Comparison of ENCODE assay signal across 1 mouse cellular context in the genomic region with DNA sequence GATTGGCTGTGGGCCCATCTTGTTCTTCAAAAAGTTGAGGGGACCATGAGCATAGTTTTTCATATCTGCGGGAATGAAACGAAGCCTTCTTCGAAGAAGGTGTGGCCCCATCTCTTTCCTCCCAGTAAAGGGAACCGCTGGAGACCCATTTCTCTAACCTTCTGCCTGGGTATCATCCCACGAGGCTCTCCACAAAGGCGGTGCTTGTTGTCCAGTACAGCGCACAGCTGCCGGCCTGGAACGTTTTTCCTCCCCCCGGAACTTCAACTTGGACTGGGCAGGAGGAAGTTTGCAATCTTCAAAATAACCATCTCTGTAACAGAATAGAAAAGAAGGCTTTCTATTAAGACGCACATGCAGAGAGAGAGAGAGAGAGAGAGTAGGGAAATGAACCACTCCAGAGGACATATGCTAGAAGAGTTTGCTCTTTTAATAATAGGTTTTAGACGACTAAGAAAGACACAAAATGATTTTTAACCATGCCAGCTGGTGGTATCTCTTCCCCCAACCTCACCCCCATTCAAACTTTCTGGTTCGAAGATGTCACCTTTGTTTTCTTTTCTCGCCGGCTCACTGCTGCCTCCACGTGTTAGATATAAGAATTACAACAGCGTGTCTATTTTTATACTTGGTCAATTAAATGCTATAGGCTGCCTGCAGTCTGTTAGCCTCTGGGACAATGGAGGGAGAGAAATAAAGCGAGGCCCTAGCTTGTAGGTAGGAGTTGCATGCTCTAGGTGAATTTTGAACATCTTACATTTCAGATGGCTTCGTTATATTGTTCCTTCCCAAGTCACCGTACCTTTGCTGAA.
TF ChIP-seq lines count a peak whose summit lies in the region.

No protein-coding gene starts in this region.

TF ChIP-seq in CH12.LX, 34 proteins besides CTCF, POLR2A, EP300 and RAD21:
- TF ChIP-seq MAX (IDR thresholded peaks at IDR 0.05; ENCODE audit: low read length), result peak; percentile 91
- 0 out of 2 replicates have a peak, but pooled peaks have one; percentile 38 for TF ChIP-seq ELF1 (IDR thresholded peaks at IDR 0.05; ENCODE audit: low read depth, low read length)
- TF ChIP-seq GABPA (IDR thresholded peaks at IDR 0.05; ENCODE audit: insufficient replicate concordance, low read depth, low read length), result no peak
- TF ChIP-seq ZC3H11A (IDR thresholded peaks at IDR 0.05; ENCODE audit: low read depth, low read length), result peak; percentile 72
- no peak for TF ChIP-seq ZKSCAN1 (IDR thresholded peaks at IDR 0.05; ENCODE audit: borderline replicate concordance, low read depth, low read length)
- peak; percentile 36; the same call in 1 of the 2 replicates for TF ChIP-seq ZNF384 (IDR thresholded peaks at IDR 0.05; ENCODE audit: low read depth, low read length)
- 0 out of 2 replicates have a peak, but pooled peaks have one; percentile 20 for TF ChIP-seq MAFK (IDR thresholded peaks at IDR 0.05; ENCODE audit: insufficient replicate concordance, low read length)
- no peak for TF ChIP-seq CHD1 (IDR thresholded peaks at IDR 0.05; ENCODE audit: low read depth, low read length)
- peak; percentile 63 for TF ChIP-seq TCF12 (IDR thresholded peaks at IDR 0.05; ENCODE audit: low read depth, low read length)
- TF ChIP-seq ZMIZ1 (IDR thresholded peaks at IDR 0.05; ENCODE audit: low read depth, low read length), result no peak
- TF ChIP-seq POLR2AphosphoS2 (IDR thresholded peaks at IDR 0.05; ENCODE audit: low read depth, low read length), result no peak
- TF ChIP-seq MXI1 (IDR thresholded peaks at IDR 0.05; ENCODE audit: low read depth, low read length), result peak; percentile 55
- TF ChIP-seq NRF1 (IDR thresholded peaks at IDR 0.05; ENCODE audit: low read depth, low read length), result no peak
- TF ChIP-seq HCFC1 (IDR thresholded peaks at IDR 0.05; ENCODE audit: low read depth, low read length), result peak; percentile 26
- TF ChIP-seq TBP (conservative IDR thresholded peaks at IDR 0.05; ENCODE audit: low read depth, low read length), result 0 out of 2 replicates have a peak, but pooled peaks have one; percentile 17
- peak; percentile 73; the same call in 1 of the 2 replicates for TF ChIP-seq SIN3A (IDR thresholded peaks at IDR 0.05; ENCODE audit: low read length)
- no peak; the same call in 1 of the 2 replicates for TF ChIP-seq USF1 (IDR thresholded peaks at IDR 0.05; ENCODE audit: low read depth, low read length)
- peak; percentile 10; the same call in 1 of the 2 replicates for TF ChIP-seq ETS1 (conservative IDR thresholded peaks at IDR 0.05; ENCODE audit: low read depth, low read length)
- TF ChIP-seq PAX5 (IDR thresholded peaks at IDR 0.05; ENCODE audit: low read length), result no peak
- TF ChIP-seq IRF4 (IDR thresholded peaks at IDR 0.05; ENCODE audit: low read depth, low read length), result peak; percentile 74; the same call in 1 of the 2 replicates
- no peak for TF ChIP-seq RCOR1 (conservative IDR thresholded peaks at IDR 0.05; ENCODE audit: low read depth, low read length)
- TF ChIP-seq SMC3 (IDR thresholded peaks at IDR 0.05; ENCODE audit: low read depth, low read length), result peak; percentile 88
- no peak for TF ChIP-seq UBTF (IDR thresholded peaks at IDR 0.05; ENCODE audit: low read depth, low read length)
- TF ChIP-seq MYC (IDR thresholded peaks at IDR 0.05; ENCODE audit: low read depth, low read length), result peak; percentile 86; the same call in 1 of the 2 replicates
- peak; percentile 42; the same call in 1 of the 2 replicates for TF ChIP-seq MAZ (IDR thresholded peaks at IDR 0.05; ENCODE audit: low read depth, low read length)
- TF ChIP-seq NELFE (IDR thresholded peaks at IDR 0.05; ENCODE audit: low read depth, low read length), result peak; percentile 57; the same call in 1 of the 2 replicates
- peak; percentile 77; the same call in 1 of the 2 replicates for TF ChIP-seq MEF2A (IDR thresholded peaks at IDR 0.05; ENCODE audit: borderline replicate concordance, low read depth, low read length)
- no peak for TF ChIP-seq USF2 (conservative IDR thresholded peaks at IDR 0.05; ENCODE audit: low read depth, low read length)
- TF ChIP-seq JUN (IDR thresholded peaks at IDR 0.05; ENCODE audit: insufficient read depth, low read depth, low read length), result peak; percentile 32; the same call in 1 of the 2 replicates
- TF ChIP-seq E2F4 (IDR thresholded peaks at IDR 0.05; ENCODE audit: insufficient replicate concordance, low read depth, low read length), result no peak
- peak; percentile 50 for TF ChIP-seq BHLHE40 (IDR thresholded peaks at IDR 0.05; ENCODE audit: low read depth, low read length)
- TF ChIP-seq JUND (conservative IDR thresholded peaks at IDR 0.05; ENCODE audit: low read depth, low read length), result peak; percentile 53; the same call in 1 of the 2 replicates
- peak; percentile 64; the same call in 1 of the 2 replicates for TF ChIP-seq CHD2 (IDR thresholded peaks at IDR 0.05; ENCODE audit: low read length)
- TF ChIP-seq KAT2A (IDR thresholded peaks at IDR 0.05; ENCODE audit: insufficient replicate concordance, low read length), result no peak
